Mouse (Mus musculus) lung, embryonic 14.5 days (tissue): ENCODE data around the gene Msi2. TPM values are rescaled to one million over a fixed set of nuclear protein-coding genes. Genes with fewer than 3 reads are reported as not detected.

Experiments used
- ATAC-seq: fragments of 200-750 bp; cut with Nextera tagmentation; 2 replicates; pipeline ENCODE4 v1.8.0; 2017; ENCODE audit warnings: mild to moderate bottlenecking, moderate TSS enrichment, moderate library complexity; ENCODE audit not compliant: insufficient read depth
- DNase-seq: peaks from one replicate; pipeline ENCODE4 v3.0.0-alpha.2; 2015
- H3K27ac ChIP-seq: fragments of 300-500 bp; sonication (generic); 2 replicates; pipeline ENCODE4 v1.5.1; 2014; ENCODE audit warnings: low read depth, mild to moderate bottlenecking, moderate library complexity
- H3K27me3 ChIP-seq: fragments of 300-500 bp; sonication (generic); 2 replicates; pipeline ENCODE4 v1.6.1; 2014; ENCODE audit warnings: low read length, control low read depth; ENCODE audit not compliant: insufficient read depth
- H3K36me3 ChIP-seq: fragments of 300-500 bp; sonication (generic); 2 replicates; pipeline ENCODE4 v1.6.1; 2014; ENCODE audit warnings: control low read depth; ENCODE audit not compliant: insufficient read depth
- H3K4me1 ChIP-seq: fragments of 300-500 bp; sonication (generic); 2 replicates; pipeline ENCODE4 v1.6.1; 2014; ENCODE audit warnings: antibody characterized with exemption, control low read depth; ENCODE audit not compliant: insufficient read depth
- H3K4me2 ChIP-seq: fragments of 300-500 bp; sonication (generic); 2 replicates; pipeline ENCODE4 v1.6.1; 2014; ENCODE audit warnings: mild to moderate bottlenecking
- H3K4me3 ChIP-seq: fragments of 300-500 bp; sonication (generic); 2 replicates; pipeline ENCODE4 v1.5.1; 2014; ENCODE audit warnings: low read depth, low read length
- H3K9ac ChIP-seq: fragments of 300-500 bp; sonication (generic); 2 replicates; pipeline ENCODE4 v1.6.1; 2014
- H3K9me3 ChIP-seq: fragments of 300-500 bp; sonication (generic); 2 replicates; pipeline ENCODE4 v1.6.1; 2016; ENCODE audit warnings: low read depth, low read length, control low read depth
- CTCF ChIP-seq: IDR thresholded peaks from 2 replicates; pipeline ENCODE4 v1.5.1; 2016; ENCODE audit warnings: antibody characterized with exemption, low read depth
- WGBS: fragments of 180-500 bp; shearing (Covaris S2); extraction: QIAGEN DNeasy Blood & Tissue Kit; methylation state at CpG from one replicate; pipeline ENCODE4 v1.1.7; 2014; 5-methylcytosine and 5-hydroxymethylcytosine counted together
- polyA plus RNA-seq: library from polyadenylated mRNA; unstranded; fragments of >200 nt; fragmentation: Nextera tagmentation; extraction: Ambion mirVana; gene quantifications from 2 replicates; pipeline ENCODE4 v1.2.1, GENCODE M21; 2014

The Msi2 gene
- polyA plus RNA-seq, 1 experiment from 2014 or later: 12.7 TPM

DNA sequence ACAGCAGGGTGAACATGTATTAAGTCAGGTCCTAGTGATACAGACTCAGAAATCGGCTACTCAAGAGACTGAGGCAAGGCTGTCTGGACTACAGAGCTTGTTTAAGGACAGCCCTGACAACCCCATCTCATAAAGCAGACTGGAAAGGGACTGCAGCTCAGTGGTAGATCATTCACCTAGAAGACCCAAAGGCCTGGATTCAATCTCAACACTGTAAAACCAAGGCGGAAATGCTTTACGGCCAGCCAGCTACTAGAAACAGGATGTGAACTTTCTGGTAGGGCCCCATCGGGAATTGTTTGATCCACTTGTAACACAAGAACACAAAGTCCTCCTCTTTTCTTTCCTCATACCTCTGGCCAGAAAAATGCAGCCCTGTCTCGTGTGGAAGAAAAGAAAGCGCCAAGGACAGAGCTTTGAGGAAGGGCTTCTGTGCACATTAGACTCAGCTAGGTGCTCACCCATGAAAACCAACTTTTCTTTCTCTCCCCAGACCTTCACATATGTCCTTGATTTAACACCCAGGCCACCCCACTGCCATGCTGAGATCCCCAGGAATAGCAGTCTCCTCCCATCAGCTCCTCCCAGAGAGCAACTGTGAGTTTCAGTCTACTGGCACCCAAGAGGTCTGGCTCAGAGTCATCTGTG is 162.3 kb downstream of the Msi2 start:
- 27% methylated on average over 6 of the region's 6 CpGs for WGBS
- Histone ChIP-seq H3K27ac (peak overlapping the region; percentile 81), H3K4me1 (peaks cover 50% of the 10 kb centered on the region), H3K9ac (0 out of 2 replicates have a peak overlapping the region, but pooled peaks have one; percentile 10), H3K9me3 (no peaks in the 10 kb centered on the region), H3K4me3 (no peak overlapping the region), H3K27me3 (no peaks in the 10 kb centered on the region), H3K4me2 (no peak overlapping the region), H3K36me3 (no peaks in the 10 kb centered on the region)
- peak; percentile 70 for DNase-seq
- no peak for TF ChIP-seq CTCF
- ATAC-seq: no peak

DNA sequence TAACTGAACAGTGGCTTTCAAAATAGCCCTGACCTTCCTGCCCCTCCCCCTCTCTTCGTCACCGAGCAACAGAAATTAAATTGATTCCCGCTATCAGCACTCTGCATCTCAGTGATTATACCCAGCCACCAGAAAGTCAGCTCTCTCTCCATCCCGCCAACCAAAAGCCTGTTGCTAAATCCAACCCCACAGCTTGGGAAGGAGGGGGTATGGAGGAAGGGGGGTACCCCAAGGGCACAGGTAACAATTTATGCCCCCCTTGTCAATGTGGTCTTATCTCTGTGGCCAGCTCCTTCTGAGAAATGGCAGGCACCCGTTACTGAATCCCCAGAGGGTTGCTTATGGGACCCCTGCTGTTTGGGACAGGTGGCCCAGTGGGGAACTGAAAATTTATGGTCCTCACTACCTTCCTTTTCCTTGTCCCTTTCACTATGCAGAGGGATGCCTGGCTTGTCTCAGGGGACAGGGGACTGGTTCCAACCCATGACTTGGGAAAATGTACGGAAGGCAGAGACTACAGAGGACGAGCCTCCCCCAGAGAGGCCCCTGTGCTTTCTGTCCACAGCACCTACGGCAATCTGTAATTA is 163.0 kb downstream of the Msi2 start:
- H3K9ac ChIP-seq: 0 out of 2 replicates have a peak overlapping the region, but pooled peaks have one; percentile 10
- peak overlapping the region; percentile 81 for H3K27ac ChIP-seq
- no peaks in the 10 kb centered on the region for H3K27me3 ChIP-seq
- H3K36me3 ChIP-seq: no peaks in the 10 kb centered on the region
- ATAC-seq (no peak), DNase-seq (no peak)
- H3K9me3 ChIP-seq: no peaks in the 10 kb centered on the region
- peaks cover 53% of the 10 kb centered on the region for H3K4me1 ChIP-seq
- no peak overlapping the region for H3K4me2 ChIP-seq
- 55% methylated on average over 8 of the region's 8 CpGs for WGBS
- no peak overlapping the region for H3K4me3 ChIP-seq
- TF ChIP-seq CTCF: no peak

DNA sequence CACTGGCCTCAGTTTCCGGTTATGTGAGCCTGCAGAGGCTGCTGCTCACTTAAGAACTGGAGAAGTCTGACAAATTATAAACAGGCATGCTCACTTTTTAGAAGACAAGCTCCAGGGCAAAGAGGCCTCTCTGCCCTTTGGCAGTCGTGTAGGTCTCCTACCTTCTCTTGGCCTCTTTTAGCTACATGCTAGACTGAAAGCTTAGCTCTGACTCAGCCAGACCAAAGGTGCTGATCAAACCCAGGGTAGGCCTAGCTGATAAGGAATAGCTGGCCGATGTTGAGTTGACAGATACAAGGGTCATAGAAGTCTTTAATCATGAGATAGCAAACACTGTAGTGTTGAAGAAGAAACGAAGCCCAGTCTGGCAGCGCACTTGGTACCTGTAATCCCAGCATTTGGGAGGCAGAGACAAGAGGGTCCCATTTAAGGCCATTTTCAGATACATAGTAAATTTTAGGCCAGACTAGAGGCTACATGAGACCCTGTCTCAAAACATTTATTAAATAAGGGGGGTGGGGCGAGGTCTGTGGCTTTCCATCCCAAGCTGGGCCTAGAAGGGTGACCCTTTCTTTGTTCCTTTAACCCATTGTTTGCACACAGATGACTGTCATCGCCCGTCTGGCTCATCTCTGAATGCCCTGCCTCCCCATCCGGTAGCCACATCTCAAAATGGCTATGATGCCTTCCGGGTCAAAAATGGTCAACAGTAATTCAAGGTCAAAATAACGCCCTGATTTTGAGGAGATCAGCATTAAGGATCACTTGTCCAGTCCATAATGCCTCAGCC is 164.6 kb downstream of the Msi2 start:
- Histone ChIP-seq H3K36me3 (no peaks in the 10 kb centered on the region), H3K9ac (no peak overlapping the region), H3K4me2 (no peak overlapping the region), H3K4me3 (no peak overlapping the region), H3K27me3 (no peaks in the 10 kb centered on the region), H3K9me3 (no peaks in the 10 kb centered on the region), H3K4me1 (peaks cover 56% of the 10 kb centered on the region), H3K27ac (peak overlapping the region; percentile 64; the same call in 1 of the 2 replicates)
- TF ChIP-seq CTCF: no peak
- DNase-seq (no peak), ATAC-seq (no peak)
- 56% methylated on average over 11 of the region's 11 CpGs for WGBS

DNA sequence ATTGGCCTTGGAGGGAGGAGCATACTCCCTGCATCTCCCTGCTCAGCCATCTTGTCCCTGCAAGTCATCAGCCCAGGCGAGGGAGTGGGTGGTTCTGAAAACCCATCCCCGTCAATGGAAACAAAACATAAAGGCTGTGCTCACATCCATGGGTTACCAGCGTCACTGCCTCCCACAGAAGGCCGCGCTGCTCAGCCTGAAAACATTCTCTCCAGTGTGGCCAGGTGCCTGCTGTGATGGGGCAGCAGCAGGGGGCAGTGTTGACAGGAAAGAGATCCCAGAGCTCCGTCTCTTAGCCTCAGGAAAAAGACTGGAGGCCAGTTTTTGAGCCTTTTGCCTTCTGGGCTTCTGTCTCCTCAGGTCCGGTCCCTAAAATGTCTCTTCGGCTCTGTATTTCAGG is 165.3 kb downstream of the Msi2 start:
- Histone ChIP-seq H3K4me3 (no peak overlapping the region), H3K4me2 (no peak overlapping the region), H3K27ac (peak overlapping the region; percentile 64; the same call in 1 of the 2 replicates), H3K36me3 (no peaks in the 10 kb centered on the region), H3K4me1 (peaks cover 55% of the 10 kb centered on the region), H3K9ac (peak overlapping the region; percentile 13; the same call in 1 of the 2 replicates), H3K27me3 (no peaks in the 10 kb centered on the region), H3K9me3 (no peaks in the 10 kb centered on the region)
- DNase-seq (peak; percentile 84), ATAC-seq (no peak)
- 29% methylated on average over 8 of the region's 8 CpGs for WGBS
- peak; percentile 81 for TF ChIP-seq CTCF

DNA sequence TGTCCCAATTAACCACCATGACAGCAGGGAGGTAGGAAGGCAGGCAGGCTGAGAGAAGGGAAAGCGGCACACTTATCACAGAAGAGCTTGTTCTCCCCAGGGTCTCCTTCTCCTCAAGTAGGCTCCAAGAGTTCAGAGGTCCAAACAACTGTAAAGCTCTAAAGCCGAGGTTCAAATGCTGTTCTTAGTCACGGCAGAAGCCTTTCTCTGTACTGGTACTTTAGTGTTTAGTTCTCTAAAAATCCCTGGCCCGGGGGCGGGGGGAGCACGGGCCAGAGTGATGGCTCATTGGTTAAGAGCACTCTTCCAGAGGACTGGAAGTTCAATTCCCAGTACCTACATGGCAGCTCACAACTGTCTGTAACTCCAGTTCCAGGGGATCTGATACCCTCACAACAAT is 165.9 kb downstream of the Msi2 start:
- Histone ChIP-seq H3K4me1 (peaks cover 52% of the 10 kb centered on the region), H3K4me3 (no peak overlapping the region), H3K36me3 (no peaks in the 10 kb centered on the region), H3K4me2 (no peak overlapping the region), H3K9me3 (no peaks in the 10 kb centered on the region), H3K27ac (no peak overlapping the region), H3K27me3 (no peaks in the 10 kb centered on the region), H3K9ac (no peak overlapping the region)
- no peak for TF ChIP-seq CTCF
- no peak for DNase-seq
- WGBS: 66% methylated on average over 6 of the region's 6 CpGs
- no peak for ATAC-seq

DNA sequence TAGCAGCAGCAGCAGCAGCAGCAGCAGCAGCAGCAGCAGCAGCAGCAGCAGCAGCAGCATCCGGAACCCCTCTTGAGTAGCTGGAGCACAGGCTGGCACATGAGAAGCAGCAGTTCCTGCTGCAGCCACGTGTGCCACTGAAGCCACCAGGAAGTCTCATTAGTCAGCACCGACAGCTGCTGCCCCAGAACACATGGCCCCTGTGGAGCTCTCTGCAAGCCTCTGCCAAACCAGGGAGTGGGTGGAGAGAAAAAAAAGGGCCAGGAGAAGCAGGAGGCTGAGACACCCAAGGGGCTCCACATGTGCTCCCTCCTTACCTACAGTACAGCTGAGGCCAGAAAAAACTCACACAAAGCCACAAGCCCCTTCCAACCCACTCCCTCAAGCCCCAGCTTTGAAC is 167.3 kb downstream of the Msi2 start:
- H3K9ac ChIP-seq: no peak overlapping the region

More for the DNA sequence above, 167.3 kb downstream of the Msi2 start:
- no peak overlapping the region for H3K4me2 ChIP-seq
- peak; percentile 66 for DNase-seq
- no peaks in the 10 kb centered on the region for H3K36me3 ChIP-seq
- peak; percentile 51; the same call in 1 of the 2 replicates for ATAC-seq
- 21% methylated on average over 3 of the region's 3 CpGs for WGBS
- H3K27me3 ChIP-seq: no peaks in the 10 kb centered on the region
- H3K9me3 ChIP-seq: no peaks in the 10 kb centered on the region
- peaks cover 42% of the 10 kb centered on the region for H3K4me1 ChIP-seq
- no peak for TF ChIP-seq CTCF
- H3K4me3 ChIP-seq: no peak overlapping the region
- H3K27ac ChIP-seq: peak overlapping the region; percentile 64; the same call in 1 of the 2 replicates
